Mouse (Mus musculus) liver, postnatal 0 days (tissue): Measurements from ENCODE around the gene 4930438A08Rik.

Experiments
- CTCF ChIP-seq: sonication (generic); IDR thresholded peaks from 2 replicates; pipeline ENCODE4 v1.5.1; 2016; ENCODE audit warnings: antibody characterized with exemption, low read depth
- EP300 ChIP-seq: IDR thresholded peaks from 2 replicates; pipeline ENCODE4 v1.6.1; 2016; ENCODE audit warnings: antibody characterized with exemption, low read depth, mild to moderate bottlenecking

DNA sequence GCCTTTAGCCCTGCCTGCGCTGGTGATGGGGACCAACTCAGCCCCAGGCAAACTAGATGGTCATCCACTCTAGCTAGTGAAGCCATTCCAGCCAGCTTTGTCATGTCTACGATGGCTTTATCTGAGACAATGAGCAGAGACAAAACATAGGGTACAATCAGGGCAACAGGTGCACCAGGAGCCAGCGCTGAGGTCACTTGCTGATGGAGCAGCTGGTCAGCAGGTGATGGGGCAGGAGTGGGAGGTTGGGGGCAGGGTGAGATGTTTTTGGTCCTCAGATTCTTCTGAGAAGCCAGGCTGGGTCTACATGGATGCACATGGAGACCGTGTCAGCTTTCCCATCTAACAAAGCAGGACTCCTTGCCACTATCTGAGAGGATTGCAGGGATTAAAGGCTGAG lies 16.2 kb downstream of the 4930438A08Rik start:
- TF ChIP-seq EP300, result no peak
- TF ChIP-seq CTCF, result no peak
